Mouse (Mus musculus) C2C12 (cell line): ENCODE data around the gene Smarcb1. TPM values are rescaled to one million over a fixed set of nuclear protein-coding genes. Genes with fewer than 3 reads are reported as not detected.

Source experiments
- H3K27me3 ChIP-seq: one replicate; pipeline ENCODE4 v1.6.1; 2011; ENCODE audit not compliant: control insufficient read depth, insufficient read depth, insufficient read length
- H3K36me3 ChIP-seq: one replicate; pipeline ENCODE4 v1.6.1; 2011; ENCODE audit not compliant: control insufficient read depth, insufficient read depth
- H3K4me3 ChIP-seq: one replicate; pipeline ENCODE4 v1.5.1; 2011; ENCODE audit warnings: mild to moderate bottlenecking, control low read depth; ENCODE audit not compliant: poor library complexity, insufficient read depth, severe bottlenecking
- H3K79me2 ChIP-seq: one replicate; pipeline ENCODE4 v1.6.1; 2011; ENCODE audit not compliant: control insufficient read depth, insufficient read depth
- H3K79me3 ChIP-seq: one replicate; pipeline ENCODE4 v1.6.1; 2011; ENCODE audit warnings: low read depth, control low read depth
- H3ac ChIP-seq: one replicate; pipeline ENCODE3; 2011; ENCODE audit warnings: low read depth; ENCODE audit not compliant: control insufficient read depth, insufficient read length
- CEBPB ChIP-seq: IDR thresholded peaks from one replicate; pipeline ENCODE4 v1.6.1; 2011; ENCODE audit warnings: low read depth, mild to moderate bottlenecking, control low read depth, moderate library complexity
- CTCF ChIP-seq: IDR thresholded peaks from one replicate; pipeline ENCODE4 v1.5.1; 2011; ENCODE audit not compliant: control insufficient read depth, insufficient read depth, insufficient read length
- FOSL1 ChIP-seq: IDR thresholded peaks from one replicate; pipeline ENCODE4 v1.8.0; 2011; ENCODE audit warnings: mild to moderate bottlenecking, low read length; ENCODE audit not compliant: poor library complexity, insufficient read depth, severe bottlenecking
- MAX ChIP-seq: IDR thresholded peaks from one replicate; pipeline ENCODE4 v1.6.1; 2011; ENCODE audit warnings: mild to moderate bottlenecking, control low read depth
- MYOD1 ChIP-seq: IDR thresholded peaks from one replicate; pipeline ENCODE4 v1.6.1; 2011; ENCODE audit warnings: low read depth; ENCODE audit not compliant: control insufficient read depth, insufficient read length
- MYOG ChIP-seq: IDR thresholded peaks from one replicate; pipeline ENCODE4 v1.6.1; 2011; ENCODE audit not compliant: control insufficient read depth, insufficient read length; ENCODE audit errors: extremely low read depth
- USF1 ChIP-seq: IDR thresholded peaks from one replicate; pipeline ENCODE4 v1.6.1; 2011; ENCODE audit warnings: low read depth, mild to moderate bottlenecking, control low read depth, moderate library complexity
- polyA plus RNA-seq: library from polyadenylated mRNA; unstranded; fragments of >200 nt; fragmentation: generic; extraction: Trizol; gene quantifications from one replicate; pipeline ENCODE4 v1.2.1, GENCODE M21; 2012; ENCODE audit warnings: missing spikeins

Smarcb1 gene
- polyA plus RNA-seq, 1 experiment, result 133 TPM

- Histone ChIP-seq H3ac (no peak overlapping the region), H3K79me3 (peaks cover 2% of the 10 kb centered on the region), H3K4me3 (no peak overlapping the region), H3K27me3 (no peaks in the 10 kb centered on the region), H3K36me3 (peaks cover 79% of the 10 kb centered on the region), H3K79me2 (peaks cover 48% of the 10 kb centered on the region)
- TF ChIP-seq MAX (no peak), MYOG (no peak), MYOD1 (no peak)
Observed at GRCm38 (mm10) chr10:75898039-75898564, 23.3 kb downstream of the Smarcb1 start.

- no peak overlapping the region for H3K4me3 ChIP-seq
- H3K36me3 ChIP-seq, result peaks cover 79% of the 10 kb centered on the region
- H3ac ChIP-seq, result peak overlapping the region; percentile 15
Observed at GRCm38 (mm10) chr10:75897373-75897772, 24.0 kb downstream of the Smarcb1 start.

GRCm38 (mm10) chr10:75896208-75896607, 25.2 kb downstream of the Smarcb1 start:
- H3K79me3 ChIP-seq, result peaks cover 2% of the 10 kb centered on the region
- peaks cover 33% of the 10 kb centered on the region for H3K79me2 ChIP-seq
- H3K4me3 ChIP-seq, result no peak overlapping the region
- H3K36me3 ChIP-seq, result peaks cover 72% of the 10 kb centered on the region
- TF ChIP-seq MYOG (no peak), USF1 (no peak), MYOD1 (no peak), CEBPB (no peak), CTCF (no peak), MAX (no peak), FOSL1 (no peak)
- H3K27me3 ChIP-seq, result no peaks in the 10 kb centered on the region
- no peak overlapping the region for H3ac ChIP-seq

More at GRCm38 (mm10) chr10:75897373-75897772, 24.0 kb downstream of the Smarcb1 start:
- TF ChIP-seq CTCF, result peak; percentile 56
- no peak for TF ChIP-seq FOSL1
- no peak for TF ChIP-seq USF1
- TF ChIP-seq MYOD1, result no peak
- TF ChIP-seq CEBPB, result no peak
- TF ChIP-seq MAX, result no peak
- H3K79me2 ChIP-seq, result peaks cover 44% of the 10 kb centered on the region
- H3K79me3 ChIP-seq, result peaks cover 2% of the 10 kb centered on the region
- H3K27me3 ChIP-seq, result no peaks in the 10 kb centered on the region

GRCm38 (mm10) chr10:75895730-75896129, 25.7 kb downstream of the Smarcb1 start:
- Histone ChIP-seq H3K79me3 (peaks cover 2% of the 10 kb centered on the region), H3ac (no peak overlapping the region), H3K36me3 (peaks cover 67% of the 10 kb centered on the region), H3K27me3 (no peaks in the 10 kb centered on the region), H3K79me2 (peaks cover 28% of the 10 kb centered on the region), H3K4me3 (no peak overlapping the region)
- TF ChIP-seq MAX (no peak), USF1 (no peak), MYOD1 (no peak), FOSL1 (no peak)

- peaks cover 2% of the 10 kb centered on the region for H3K79me3 ChIP-seq
- peaks cover 22% of the 10 kb centered on the region for H3K79me2 ChIP-seq
- H3K4me3 ChIP-seq, result no peak overlapping the region
- H3K27me3 ChIP-seq, result no peaks in the 10 kb centered on the region
- TF ChIP-seq MYOG, result no peak
- no peak for TF ChIP-seq CEBPB
- TF ChIP-seq FOSL1, result no peak
- TF ChIP-seq CTCF, result no peak
- TF ChIP-seq MAX, result no peak
- TF ChIP-seq USF1, result no peak
- no peak for TF ChIP-seq MYOD1
- peaks cover 60% of the 10 kb centered on the region for H3K36me3 ChIP-seq
- H3ac ChIP-seq, result no peak overlapping the region
Observed at GRCm38 (mm10) chr10:75894601-75895000, 26.8 kb downstream of the Smarcb1 start.

- Histone ChIP-seq H3K27me3 (no peaks in the 10 kb centered on the region), H3K79me3 (peaks cover 2% of the 10 kb centered on the region), H3K36me3 (peaks cover 58% of the 10 kb centered on the region), H3ac (no peak within 1 kb of the TSS), H3K79me2 (peaks cover 18% of the 10 kb centered on the region), H3K4me3 (no peak within 1 kb of the TSS)
- TF ChIP-seq MAX (no peak), MYOD1 (no peak), CEBPB (no peak), USF1 (no peak), MYOG (no peak), CTCF (no peak), FOSL1 (no peak)
Observed at GRCm38 (mm10) chr10:75893089-75893750, 28.2 kb downstream of the Smarcb1 start, which contains the start of gene Derl3. Gene Derl3 (plus strand): TSS chr10:75893413.
